Mouse (Mus musculus) ZHBTc4 (cell line): ENCODE results near the gene Slc39a11.

Experiments
- DNase-seq: peaks from one replicate; pipeline ENCODE4 v3.0.0-alpha.2; 2011; ENCODE audit warnings: low read depth, low spot score

The Slc39a11 gene

DNA sequence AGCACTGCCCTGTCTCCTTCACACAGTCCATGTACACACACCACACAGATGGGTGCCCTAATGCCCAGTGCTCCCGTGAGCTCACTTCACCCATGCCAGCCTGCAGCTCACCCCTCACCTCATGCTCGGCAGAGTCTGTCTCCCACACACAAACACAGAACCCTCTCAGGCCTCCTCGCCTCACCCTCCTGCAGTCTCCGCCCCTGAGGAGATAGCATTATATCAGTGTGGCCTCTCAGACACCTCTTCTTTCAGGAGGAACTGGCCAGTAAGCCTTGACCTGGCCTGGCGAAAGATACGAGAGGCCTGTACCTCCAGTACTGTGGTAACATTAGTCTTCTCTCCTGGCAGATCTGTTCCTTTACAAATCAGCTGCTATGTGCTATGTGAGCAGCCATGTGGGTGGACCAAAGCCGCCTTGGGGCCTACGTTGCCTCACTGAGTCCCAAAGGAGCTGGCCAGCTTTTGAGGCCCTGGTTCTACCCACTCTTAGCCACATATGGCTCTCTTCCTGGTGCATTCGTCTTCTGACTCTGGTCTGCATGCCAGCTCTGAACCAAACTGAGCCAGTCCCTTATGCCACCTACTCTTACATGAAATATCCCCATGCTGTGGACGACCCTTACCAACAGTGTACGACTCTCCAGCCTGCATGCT is 138.8 kb downstream of the Slc39a11 start:
- no peak for DNase-seq

DNA sequence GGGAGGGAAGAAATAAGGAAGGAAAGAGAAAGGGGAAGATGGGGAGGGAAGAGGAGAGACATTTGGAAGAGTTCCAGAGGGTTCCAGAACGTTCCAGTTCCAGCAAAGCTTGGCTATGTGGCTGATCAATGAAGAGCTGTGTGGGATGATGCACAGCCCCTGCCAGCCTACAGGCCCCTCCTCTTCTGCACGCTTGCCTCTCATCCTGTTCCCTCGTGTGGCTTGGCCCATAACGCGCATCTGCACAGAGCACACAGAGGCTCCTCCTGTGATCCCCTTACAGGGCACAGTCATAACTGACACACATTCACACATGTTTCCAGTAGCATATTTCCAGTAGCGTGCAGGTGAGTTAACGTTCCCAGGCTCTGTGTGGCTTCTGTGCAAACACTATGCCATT is 139.6 kb downstream of the Slc39a11 start:
- DNase-seq: no peak

DNA sequence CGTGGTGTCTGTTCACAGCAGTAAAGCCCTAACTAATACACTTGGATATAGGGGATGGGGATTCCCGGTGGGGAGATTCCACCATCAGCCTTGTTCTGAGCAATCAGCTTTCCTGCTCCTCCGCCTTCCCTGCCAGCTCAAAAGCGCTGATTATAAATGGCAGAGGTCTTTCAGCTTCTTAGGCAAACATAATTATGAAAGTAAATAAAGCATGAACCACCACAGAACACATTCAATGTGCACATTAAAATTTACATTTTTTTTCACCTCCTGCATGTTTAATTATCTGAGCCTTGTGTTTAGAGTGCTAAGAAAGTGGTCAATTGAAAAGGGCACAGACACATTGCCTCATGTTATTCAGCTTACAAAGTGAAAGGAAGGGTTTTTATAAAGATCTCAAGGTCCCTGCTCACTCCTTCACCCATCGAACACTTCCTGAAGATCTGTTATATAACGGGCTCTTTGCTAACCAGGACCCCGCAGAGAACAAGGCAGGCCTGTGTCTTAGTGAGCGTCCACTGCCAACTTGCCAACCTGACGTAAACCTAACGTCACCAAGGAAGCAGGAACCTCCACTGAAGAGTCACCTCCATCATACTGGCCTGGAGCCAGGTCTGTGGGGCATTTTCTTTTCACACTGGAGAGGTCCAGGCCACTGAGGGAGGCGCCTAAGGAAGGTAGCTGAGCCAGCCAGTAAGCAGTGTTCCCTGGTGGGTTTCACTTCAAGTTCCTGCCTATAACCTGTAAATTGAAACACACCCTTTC is 142.0 kb downstream of the Slc39a11 start:
- no peak for DNase-seq

DNA sequence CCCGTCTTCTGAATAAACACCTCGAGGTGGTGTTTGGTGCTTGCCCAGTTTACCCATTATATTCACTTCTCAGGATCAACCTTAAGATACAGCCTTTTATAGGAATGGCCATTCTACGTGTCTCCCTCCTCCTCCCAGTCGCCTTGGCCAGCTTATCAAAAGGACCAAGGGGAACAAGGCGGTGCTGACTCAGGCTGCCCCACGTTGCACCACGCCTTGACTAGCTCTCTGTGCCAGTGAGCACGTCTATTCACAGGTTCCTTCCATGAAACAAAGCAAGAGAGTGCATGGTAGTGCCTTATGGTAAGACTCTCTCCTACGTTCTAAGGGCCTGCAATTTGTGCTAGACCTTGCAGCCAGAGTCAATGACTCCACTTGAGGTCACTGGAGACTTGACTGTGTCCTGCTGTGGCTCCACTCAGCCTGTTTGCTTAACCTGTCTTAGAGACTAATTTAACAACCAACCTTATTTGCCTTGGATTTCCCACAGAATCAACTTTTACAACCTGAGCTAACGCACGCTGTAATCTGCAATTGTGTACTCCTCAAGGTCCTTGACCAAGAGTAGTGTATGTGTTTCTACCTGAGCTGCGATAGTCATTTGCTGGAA is 144.2 kb downstream of the Slc39a11 start:
- no peak for DNase-seq

DNA sequence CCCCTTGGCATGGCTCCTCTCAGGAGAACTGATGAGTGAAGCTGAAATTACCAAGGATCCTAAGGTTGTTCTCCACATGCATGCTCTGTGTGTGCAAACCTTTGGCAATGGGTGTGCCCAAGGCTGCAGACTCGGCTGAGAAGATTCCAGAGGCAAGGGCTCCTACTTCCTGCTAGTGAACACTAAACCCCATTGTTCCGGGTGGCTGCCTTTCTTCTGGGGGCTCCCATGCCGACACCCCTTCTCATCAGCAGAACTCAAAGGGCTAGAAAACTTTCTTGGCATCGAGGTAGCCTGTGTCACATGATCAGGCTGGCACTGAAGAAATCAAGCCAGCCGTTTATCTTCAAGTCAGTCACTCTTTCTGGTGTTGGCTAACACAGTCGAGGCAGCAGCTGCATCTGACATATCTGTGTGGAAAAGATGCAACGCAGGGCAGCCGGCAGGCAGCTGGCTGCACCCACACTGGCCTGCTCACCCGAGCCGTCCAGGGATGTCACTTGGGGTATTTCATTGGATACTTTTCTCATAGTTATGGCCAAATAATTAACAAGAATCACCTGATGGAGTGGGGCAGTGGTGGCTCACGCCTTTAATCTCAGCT is 145.3 kb downstream of the Slc39a11 start:
- no peak for DNase-seq

DNA sequence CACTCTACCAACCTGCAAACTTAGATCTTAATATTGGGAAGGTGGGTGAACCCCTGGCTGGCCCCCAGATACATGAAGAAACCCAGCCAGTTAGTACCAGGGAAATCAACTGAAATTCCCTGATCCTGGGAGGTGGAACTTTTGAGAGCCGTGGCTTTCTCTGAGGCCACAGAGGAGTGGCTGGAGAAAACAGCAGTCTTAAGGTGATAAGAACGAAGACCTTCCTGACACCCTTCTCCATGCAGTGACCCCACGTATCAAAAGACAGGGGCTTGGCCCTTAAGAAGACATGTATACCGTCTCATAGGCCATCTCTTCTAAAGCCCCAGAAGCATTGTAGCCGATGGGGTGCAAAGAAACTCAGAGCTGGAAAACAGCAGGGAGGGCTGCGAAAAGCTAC is 146.9 kb downstream of the Slc39a11 start:
- DNase-seq: no peak

DNA sequence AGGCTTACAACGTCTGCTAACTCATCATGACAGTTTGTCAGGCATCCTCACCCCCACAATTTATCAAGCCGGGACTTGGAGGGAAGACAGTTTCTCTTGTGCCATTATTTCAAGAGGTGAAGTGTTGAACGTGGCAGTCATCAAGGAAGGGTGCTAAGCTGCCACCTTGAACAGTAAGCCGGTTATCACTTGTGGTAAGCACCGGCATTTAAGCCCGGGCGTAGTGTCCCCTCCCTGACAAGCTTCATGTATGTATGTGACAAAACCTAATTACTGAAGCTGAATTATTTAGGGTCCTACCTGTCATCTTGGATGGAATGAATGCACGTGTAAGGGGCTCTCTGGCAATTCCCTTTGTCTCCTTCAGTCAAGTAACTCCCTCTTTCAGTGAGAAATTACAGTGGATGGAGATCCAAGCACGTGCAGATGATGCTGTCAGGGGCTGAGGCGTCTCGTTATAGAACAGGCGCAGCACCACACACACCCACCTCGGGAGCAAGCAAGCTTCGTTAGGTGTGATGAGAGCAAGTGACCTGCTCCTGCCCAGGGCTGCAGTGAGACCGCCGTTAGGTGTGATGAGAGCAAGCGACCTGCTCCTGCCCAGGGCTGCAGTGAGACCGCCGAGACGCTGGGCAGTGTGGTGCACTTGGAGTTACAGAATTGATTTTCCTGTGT is 149.1 kb downstream of the Slc39a11 start:
- DNase-seq: no peak

DNA sequence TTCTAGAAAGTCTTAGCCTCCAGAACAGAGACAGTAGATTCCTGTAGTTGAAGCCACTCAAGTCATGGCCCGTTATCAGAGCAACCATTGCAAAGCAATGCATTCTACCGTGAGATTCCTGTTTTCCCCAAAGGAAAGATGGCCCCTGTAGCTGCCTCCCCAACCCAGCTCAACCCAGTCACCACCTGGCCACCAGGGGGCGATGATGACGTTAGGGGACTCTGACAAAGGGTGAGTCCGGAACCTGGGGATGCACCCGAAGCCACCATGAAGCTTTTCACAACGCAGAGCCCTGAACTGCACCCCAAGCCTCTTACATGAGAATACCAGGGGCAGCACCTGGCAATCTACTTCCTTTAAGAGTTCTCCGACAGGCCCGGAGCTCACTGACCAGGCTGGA is 151.0 kb downstream of the Slc39a11 start:
- peak; percentile 87 for DNase-seq

DNA sequence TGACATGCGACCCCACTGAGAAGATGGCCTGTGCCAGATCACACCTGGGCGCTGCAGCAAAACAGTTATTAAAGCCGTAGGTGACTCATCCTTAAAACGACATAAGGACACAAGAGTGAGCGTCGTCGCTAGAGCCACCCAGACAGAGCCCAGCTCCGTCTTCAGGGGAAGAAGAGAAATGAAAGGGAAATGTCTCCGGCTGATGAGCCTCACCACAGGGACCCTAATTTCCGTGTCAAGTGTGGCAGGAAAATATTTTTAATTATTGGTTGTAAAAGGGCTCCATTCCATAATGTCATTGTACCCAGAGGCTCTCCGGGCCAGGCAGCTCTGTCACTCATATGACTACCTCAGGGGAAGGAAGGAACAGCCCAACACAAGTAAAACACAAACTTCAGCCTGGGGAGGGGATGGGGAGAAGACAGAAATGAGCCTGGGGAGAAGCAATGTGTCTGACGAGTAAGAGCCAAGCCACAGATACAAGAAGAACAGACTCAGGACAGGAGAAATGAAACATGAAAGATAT is 155.8 kb downstream of the Slc39a11 start:
- DNase-seq: no peak

DNA sequence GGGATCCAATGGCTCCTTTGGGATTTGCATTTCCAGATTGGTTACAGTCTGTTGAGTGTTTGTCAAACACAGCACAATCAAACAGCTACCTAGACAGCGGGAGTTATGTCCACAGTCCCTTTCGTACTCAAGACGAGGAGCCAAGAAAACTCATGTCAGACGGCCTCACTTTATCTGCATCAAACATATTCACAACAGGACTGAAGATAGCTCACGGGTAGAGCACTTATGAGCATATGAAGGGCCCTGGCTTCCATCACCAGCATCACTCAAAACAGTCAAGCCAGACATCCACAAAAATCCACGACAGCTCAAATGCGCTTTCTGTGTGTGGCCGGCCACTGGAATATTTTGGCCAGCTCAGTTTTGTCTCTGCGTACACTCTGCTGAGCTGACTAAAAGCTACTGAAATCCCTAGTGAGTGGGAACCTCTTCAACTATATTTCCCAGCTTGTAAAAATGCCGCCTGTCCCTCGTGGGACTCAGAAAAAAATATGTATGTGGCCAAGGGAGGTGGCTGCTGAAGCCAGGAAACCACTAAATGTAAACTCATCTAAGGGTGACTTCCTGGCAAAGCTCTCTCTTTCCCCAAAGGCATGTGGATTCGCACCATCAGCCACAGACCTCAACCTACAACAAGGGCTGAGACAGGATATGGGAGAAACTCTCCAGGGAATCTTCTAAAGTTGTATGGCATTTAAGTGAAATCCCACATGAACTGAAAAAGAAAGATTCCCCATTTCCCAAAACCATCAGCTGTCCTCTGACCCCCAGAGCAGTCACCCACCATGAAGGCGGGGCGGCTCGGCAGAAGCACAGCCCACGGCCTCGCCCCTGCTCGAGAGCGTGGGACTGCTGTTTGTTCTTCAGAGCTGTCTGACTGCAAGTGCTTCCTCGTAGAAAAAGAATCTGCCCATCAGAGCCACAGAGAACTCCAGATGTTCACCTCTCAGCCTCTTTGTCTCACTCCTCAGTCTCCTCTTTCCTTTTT is 159.1 kb downstream of the Slc39a11 start:
- DNase-seq: no peak

DNA sequence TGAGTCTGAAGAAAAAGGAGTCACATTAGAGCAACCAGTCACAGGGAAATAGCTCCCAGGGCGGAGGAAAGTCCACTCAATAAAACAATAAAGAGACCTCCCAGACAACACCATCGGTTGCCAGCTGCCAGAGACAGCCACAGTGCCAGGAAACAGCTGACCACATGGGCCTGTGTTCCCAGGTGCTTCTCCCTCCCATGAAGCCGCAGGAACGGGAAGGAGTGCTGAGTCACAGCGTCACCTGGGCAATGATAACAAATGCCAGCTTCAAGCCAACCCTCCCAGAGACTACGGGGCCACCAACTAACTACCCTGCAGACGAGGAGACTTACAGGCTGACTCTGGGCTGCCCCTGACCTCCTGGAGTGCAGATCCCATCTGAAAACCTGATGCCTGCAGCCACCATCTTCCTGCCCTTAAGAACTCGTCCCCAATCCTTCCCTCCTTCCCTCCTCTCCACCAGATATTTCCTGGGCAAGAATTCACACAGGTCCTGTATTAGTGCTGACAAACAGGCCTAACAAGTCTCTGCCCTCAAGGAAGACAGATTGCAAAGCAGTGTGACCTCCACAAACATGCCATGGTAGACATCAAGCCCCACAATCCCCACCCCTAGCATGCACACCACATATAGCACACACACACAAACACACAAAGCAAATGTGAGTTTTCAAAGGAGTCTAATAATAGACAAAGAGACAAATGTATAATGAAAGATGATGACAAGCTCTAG is 162.1 kb downstream of the Slc39a11 start:
- no peak for DNase-seq

DNA sequence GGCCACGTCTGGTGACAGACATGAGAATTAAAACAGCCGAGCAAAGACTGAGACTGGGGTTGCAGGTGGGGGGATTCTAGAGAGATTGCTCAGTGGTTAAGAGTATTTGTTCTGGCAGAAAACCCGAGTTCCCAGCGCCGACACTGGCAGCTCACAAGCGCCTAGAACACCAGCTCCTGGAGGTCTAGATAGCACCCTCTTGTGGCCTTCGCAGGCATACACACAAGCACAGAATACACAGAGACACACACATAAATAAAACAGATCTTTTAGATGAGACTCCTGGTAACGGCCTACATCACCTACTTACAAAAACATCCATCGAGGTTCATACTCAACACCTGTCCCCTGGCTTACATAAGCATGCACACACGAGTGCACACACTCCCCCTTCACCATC is 165.8 kb downstream of the Slc39a11 start:
- peak; percentile 81 for DNase-seq

DNA sequence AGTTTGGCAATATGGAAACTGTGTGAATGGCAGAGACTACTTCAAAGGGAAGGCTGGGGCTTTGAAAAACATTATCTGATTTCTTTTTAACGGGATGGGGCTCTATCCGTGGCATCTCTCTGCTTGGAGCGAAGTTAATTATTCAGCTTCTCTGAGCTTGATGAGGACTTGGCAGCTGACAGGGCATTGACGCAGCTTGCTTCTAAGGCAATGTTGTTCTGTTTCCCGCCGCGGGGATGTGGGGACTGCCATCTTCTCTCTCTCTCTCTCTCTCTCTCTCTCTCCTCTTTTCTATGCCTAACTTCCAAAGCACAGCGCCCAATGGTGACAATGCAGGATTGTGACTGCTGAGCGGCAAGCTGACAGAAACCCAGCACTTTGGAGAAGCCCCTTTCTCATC is 172.3 kb downstream of the Slc39a11 start:
- no peak for DNase-seq

DNA sequence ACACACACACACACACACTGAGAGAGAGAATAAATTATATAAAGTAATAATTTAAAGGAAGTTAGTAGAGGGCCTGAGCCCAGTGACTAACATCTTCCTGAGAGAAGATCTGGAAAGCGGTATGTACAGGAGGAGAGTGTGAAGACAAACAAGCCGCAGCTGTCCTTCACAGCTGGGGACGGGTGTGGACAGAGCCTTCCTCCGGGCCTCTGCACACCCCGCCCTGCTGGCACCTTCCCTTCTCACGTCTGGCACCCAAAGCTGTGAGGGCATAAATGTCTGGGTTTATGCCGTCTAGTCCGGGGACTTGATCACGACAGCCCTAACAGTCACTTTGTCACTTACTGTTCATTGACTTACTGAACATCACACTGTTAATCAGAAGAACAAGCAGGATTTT is 173.2 kb downstream of the Slc39a11 start:
- no peak for DNase-seq

DNA sequence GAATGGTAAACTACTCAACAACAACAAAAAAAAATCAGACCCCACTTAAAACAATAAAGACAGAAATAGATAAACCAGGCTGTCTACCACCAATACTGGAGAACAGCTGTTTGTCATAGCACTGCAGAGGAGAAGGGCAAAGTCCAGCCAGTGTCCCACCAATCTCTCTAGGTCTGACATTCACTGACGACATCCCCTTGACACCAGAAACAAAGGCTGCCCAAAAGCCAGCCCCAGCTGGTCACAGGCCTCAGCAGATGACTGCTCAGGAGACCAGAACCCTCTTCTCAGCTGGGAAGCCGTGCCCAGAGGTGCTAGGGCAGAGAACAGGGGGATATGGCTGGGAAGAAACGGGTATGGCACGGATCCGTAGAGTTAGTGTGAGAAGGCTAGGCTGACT is 174.4 kb downstream of the Slc39a11 start:
- DNase-seq: no peak

DNA sequence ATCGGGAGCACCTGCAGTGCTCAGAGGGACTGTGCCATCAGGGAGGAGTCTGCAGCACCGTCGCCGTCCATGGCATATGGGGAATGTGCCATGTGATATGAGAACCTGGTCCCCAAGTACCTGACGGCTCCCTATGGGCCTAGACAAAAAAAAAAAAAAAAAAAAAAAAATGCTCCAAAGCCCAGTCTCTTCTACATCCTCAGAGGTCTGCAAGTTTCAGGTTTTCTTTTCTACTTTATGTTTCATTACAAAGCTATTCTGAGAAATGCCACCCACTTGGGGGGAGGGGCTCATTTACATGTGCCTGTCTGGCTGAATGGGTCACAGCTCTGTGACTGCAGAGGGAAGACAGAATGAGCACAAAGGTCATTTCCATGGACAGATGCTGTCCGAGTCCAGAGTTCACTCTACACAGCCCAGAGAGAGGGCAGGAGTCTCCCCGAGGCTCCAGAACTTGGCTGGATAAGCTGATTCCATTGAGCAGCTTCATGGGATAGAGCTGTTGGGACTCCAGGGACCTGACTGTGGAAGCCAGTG is 175.8 kb downstream of the Slc39a11 start:
- no peak for DNase-seq

DNA sequence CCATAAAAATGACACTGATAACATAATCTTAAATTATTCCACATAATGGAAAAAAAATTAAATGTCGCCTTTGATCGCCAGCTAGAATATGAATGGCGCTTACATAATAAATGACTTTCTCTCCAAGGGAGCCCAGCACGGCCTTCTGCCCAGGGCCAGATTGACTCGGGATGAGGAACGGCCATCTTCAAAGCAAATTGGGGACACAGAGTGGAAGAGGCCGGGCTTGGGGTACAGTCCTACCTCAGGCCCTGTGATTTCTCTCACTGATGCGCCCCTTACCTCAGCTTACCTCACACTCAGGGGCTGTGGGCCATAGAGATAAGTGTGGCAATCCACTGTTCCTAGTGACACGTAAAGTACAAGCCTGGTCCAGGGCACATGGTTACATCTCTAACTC is 177.9 kb downstream of the Slc39a11 start:
- DNase-seq: no peak

DNA sequence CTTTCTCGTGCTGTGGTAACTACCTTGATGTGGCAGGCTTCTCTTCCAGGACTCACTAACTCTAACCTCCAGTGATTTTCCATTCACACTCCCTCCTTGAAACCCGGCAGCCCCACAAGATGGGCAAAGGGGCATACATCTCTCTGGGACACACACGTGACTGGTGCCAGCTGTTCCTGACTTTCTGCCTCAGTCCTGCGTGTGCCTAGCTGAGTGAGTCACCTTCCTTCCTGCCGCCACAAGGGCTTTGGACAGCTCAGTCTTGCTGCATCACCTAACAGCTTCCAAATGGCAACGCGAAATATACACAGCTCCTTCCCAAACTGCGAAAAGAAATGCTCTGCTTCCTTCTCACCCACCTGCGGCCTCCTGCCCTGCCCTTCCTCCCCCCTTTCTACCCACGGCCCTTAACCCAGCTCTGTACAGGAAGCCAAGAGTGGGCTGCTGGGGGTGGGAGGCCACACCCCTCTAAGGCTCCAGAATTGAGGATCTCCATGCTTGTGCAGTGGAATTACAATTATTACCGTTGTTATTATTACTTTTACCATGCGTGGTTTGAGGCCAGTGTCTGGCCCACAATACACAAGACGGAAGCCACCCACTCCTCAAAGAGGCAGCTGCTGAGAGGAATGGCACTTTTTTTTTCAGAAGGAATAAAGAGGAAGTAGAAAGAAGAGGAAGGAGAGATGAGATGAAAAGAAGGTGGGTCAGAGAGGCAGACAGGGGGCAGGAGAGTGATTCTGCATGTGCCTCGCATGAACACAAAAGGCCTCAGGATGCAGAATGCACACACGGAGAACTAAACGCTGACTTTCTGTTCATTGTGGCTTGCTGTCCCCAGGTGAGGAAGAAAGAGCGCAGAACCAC is 179.7 kb downstream of the Slc39a11 start:
- no peak for DNase-seq

DNA sequence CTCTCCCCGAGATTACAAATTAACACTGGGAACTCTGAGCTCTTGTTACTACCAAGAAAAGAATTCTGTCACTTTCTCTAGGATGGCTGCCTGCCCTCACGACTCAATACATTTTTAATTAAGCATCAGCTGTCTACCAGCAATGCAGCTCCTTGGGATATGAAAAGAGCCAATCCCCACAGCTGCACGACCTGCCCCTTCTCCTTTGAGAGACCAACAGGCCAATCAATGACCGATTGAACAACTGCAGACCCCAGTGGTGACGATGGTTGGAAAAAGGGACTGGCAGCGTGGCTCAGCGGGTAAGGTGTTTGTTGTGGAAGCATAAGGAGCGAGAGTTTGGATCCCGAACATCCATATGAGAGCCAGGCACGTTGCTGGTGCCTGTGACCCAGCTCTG is 181.9 kb downstream of the Slc39a11 start:
- no peak for DNase-seq
